Mouse (Mus musculus) embryonic fibroblast, embryonic 13.5 days (primary cell): Measurements from ENCODE around the gene Gm17175.
"Not testable (repeated sequence)": the region's sequence is repeated elsewhere in the genome, so short reads cannot be mapped to it uniquely, and the experiment has no call there.

Source experiments
- CTCF ChIP-seq: IDR thresholded peaks from 2 replicates; pipeline ENCODE4 v1.5.1; 2011; ENCODE audit warnings: mild to moderate bottlenecking, control low read depth, low read length, moderate library complexity, borderline replicate concordance; ENCODE audit not compliant: insufficient read depth
- POLR2A ChIP-seq: IDR thresholded peaks from 2 replicates; pipeline ENCODE4 v1.6.1; 2011; ENCODE audit warnings: low read depth, mild to moderate bottlenecking, control low read depth, low read length, moderate library complexity

GRCm38 (mm10) chr14:51592039-51592438 is 18.2 kb upstream of the Gm17175 start, which contains the start of gene Gm17174:
- TF ChIP-seq CTCF, POLR2A: not testable (repeated sequence)
